Mouse (Mus musculus) myocyte (in vitro differentiated cells): ENCODE data around the gene Rtkn.

ENCODE experiments used
- CEBPB ChIP-seq: IDR thresholded peaks from 2 replicates; pipeline ENCODE4 v1.6.1; 2011; ENCODE audit warnings: mild to moderate bottlenecking, moderate library complexity; ENCODE audit not compliant: poor library complexity, insufficient read depth, severe bottlenecking
- E2F4 ChIP-seq: IDR thresholded peaks from one replicate; pipeline ENCODE4 v1.6.1; 2011; ENCODE audit warnings: mild to moderate bottlenecking, control low read depth, moderate library complexity; ENCODE audit not compliant: insufficient read depth
- MAX ChIP-seq: IDR thresholded peaks from one replicate; pipeline ENCODE4 v1.6.1; 2011; ENCODE audit warnings: low read depth, mild to moderate bottlenecking, control low read depth
- MYOD1 ChIP-seq, 3 experiments: IDR thresholded peaks; one replicate each; pipeline ENCODE4 v1.6.1; 2011; ENCODE audit warnings: control low read depth in 2 of 3, low read depth in 2 of 3, mild to moderate bottlenecking in 2 of 3, moderate library complexity in 1 of 3; ENCODE audit not compliant: insufficient read length in 2 of 3, control insufficient read depth in 1 of 3
- MYOG ChIP-seq, 3 experiments: IDR thresholded peaks; one replicate each; pipeline ENCODE4 v1.6.1; 2011; ENCODE audit warnings: control low read depth in 2 of 3, low read depth in 2 of 3, mild to moderate bottlenecking in 2 of 3; ENCODE audit not compliant: insufficient read length in 2 of 3, control insufficient read depth in 1 of 3, insufficient read depth in 1 of 3
- POLR2A ChIP-seq: IDR thresholded peaks from one replicate; pipeline ENCODE4 v1.6.1; 2011; ENCODE audit warnings: low read depth, mild to moderate bottlenecking, control low read depth, moderate library complexity; ENCODE audit not compliant: insufficient read length
- POLR2AphosphoS2 ChIP-seq: IDR thresholded peaks from one replicate; pipeline ENCODE4 v1.6.1; 2011; ENCODE audit warnings: low read depth, control low read depth; ENCODE audit not compliant: insufficient read length
- REST ChIP-seq: IDR thresholded peaks from one replicate; pipeline ENCODE4 v1.6.1; 2011; ENCODE audit warnings: mild to moderate bottlenecking, control low read depth, moderate library complexity; ENCODE audit not compliant: insufficient read depth, insufficient read length
- SRF ChIP-seq: IDR thresholded peaks from one replicate; pipeline ENCODE4 v1.6.1; 2011; ENCODE audit warnings: low read depth; ENCODE audit not compliant: control insufficient read depth, insufficient read length
- TCF12 ChIP-seq: IDR thresholded peaks from one replicate; pipeline ENCODE4 v1.6.1; 2011; ENCODE audit warnings: mild to moderate bottlenecking, control low read depth; ENCODE audit not compliant: poor library complexity, insufficient read depth, severe bottlenecking
- TCF3 ChIP-seq: IDR thresholded peaks from one replicate; pipeline ENCODE4 v1.6.1; 2011; ENCODE audit warnings: low read depth, control low read depth; ENCODE audit not compliant: insufficient read length
- USF1 ChIP-seq: IDR thresholded peaks from one replicate; pipeline ENCODE4 v1.6.1; 2011; ENCODE audit warnings: low read depth, mild to moderate bottlenecking, control low read depth, moderate library complexity

DNA sequence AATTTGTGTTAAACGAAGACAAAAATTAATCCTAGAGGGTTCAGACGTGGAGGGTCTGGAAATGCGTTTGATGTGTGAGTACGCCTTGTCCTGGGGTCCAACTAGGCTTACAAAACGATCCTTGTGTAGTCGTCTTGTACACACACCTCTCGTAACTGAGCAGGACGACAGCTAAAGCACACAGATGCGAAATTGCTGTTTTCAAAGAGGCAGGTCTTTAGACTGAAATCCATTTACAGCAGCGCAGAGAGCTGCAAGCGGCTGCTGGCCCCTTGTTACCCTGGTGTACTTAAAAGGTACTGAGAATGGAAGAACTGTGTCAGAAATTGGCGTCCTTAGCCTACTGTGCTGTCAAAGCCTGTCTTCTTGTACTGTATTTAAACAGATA, 31.0 kb downstream of the Rtkn start:
- TF ChIP-seq POLR2A (no peak), USF1 (no peak), TCF12 (no peak), POLR2AphosphoS2 (no peak), MYOD1 (IDR thresholded peaks at IDR 0.05; ENCODE audit: control insufficient read depth in 1 of 3, insufficient read length in 2 of 3, low read depth in 2 of 3) (no peak), MYOG (IDR thresholded peaks at IDR 0.05; ENCODE audit: control insufficient read depth in 1 of 3, insufficient read depth in 1 of 3, insufficient read length in 2 of 3, low read depth in 2 of 3) (no peak), E2F4 (no peak), REST (no peak), MAX (no peak), CEBPB (no peak), TCF3 (no peak), SRF (no peak)
